12 mouse cellular contexts compared by ENCODE assay signal in the genomic region with DNA sequence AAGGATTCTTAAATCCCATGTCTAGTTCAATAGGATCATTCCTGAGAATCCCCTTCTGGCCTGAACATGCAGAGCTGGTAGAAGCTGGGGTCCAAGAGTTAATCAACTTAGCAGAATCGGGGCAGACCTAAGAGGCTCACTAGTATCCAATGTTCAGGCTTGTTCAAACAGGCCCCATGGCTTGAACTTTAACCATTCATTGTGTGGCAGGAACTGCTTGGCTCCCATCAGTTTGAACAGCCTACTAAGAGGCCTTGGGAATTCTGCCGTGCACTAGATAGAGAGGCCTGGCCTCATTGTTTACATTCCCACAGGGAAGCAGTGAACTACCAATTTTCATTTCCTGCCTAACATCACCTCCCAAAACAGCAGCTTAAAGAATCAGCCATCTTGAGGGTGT. TPM values are rescaled to one million over a fixed set of nuclear protein-coding genes. Genes with fewer than 3 reads are reported as not detected.
DNase-seq lines count a peak whose midpoint lies in the region; ATAC-seq and TF ChIP-seq lines count a peak whose summit lies in the region.
"Had no signal": no experiment of that assay in that cellular context is flagged by ENCODE, and none has a peak within 500 bp of the region (broad histone marks: within the 10 kb centered on the region; RNA-seq: fewer than 3 reads in every experiment).

No protein-coding gene starts in this region.

- H3K9me3 ChIP-seq in heart, embryonic 16.5 days (replicated peaks; ENCODE audit: control insufficient read depth, low read length) = no peaks in the 10 kb centered on the region
- H3K9me3 ChIP-seq in neural tube, embryonic 13.5 days = no peaks in the 10 kb centered on the region
- H3K9me3 ChIP-seq in liver, embryonic 11.5 days (ENCODE audit: control insufficient read depth, low read length) = no peaks in the 10 kb centered on the region
- no peaks in the 10 kb centered on the region for H3K9me3 ChIP-seq in stomach, postnatal 0 days (ENCODE audit: control insufficient read depth, low read length)
- H3K9me3 ChIP-seq in forebrain, embryonic 13.5 days (replicated peaks) = no peaks in the 10 kb centered on the region

- intact Hi-C loops in left cerebral cortex, postnatal 10 days (cut with DNase I) = no loop called here

- TF ChIP-seq CTCF in stomach, postnatal 0 days (IDR thresholded peaks at IDR 0.05; ENCODE audit: low read depth) = no peak

- no peak for ATAC-seq in heart, embryonic 16.5 days (replicated peaks; ENCODE audit: extremely low read depth, insufficient read depth, low FRiP score)
- ATAC-seq in neural tube, embryonic 13.5 days (ENCODE audit: low read depth) = no peak
- ATAC-seq in liver, embryonic 11.5 days (replicated peaks; ENCODE audit: low FRiP score) = peak; percentile 57; the same call in 1 of the 2 replicates
- 0 out of 2 replicates have a peak, but pooled peaks have one; percentile 49 for ATAC-seq in stomach, postnatal 0 days (ENCODE audit: low FRiP score, low TSS enrichment)
- ATAC-seq in forebrain, embryonic 13.5 days = no peak

- peak overlapping the region; percentile 25 for H3K27ac ChIP-seq in heart, embryonic 16.5 days (ENCODE audit: low read length)
- H3K27ac ChIP-seq in neural tube, embryonic 13.5 days (replicated peaks) = 0 out of 2 replicates have a peak overlapping the region, but pooled peaks have one; percentile 20
- H3K27ac ChIP-seq in liver, embryonic 11.5 days (ENCODE audit: low read depth, low read length) = peak overlapping the region; percentile 66
- peak overlapping the region; percentile 77 for H3K27ac ChIP-seq in stomach, postnatal 0 days (replicated peaks)
- H3K27ac ChIP-seq in forebrain, embryonic 13.5 days = no peak overlapping the region

- H3K4me1 ChIP-seq in heart, embryonic 16.5 days (ENCODE audit: control insufficient read depth, insufficient read depth, low read length) = peaks cover 74% of the 10 kb centered on the region
- peaks cover 42% of the 10 kb centered on the region for H3K4me1 ChIP-seq in neural tube, embryonic 13.5 days (replicated peaks)
- H3K4me1 ChIP-seq in liver, embryonic 11.5 days (replicated peaks; ENCODE audit: control insufficient read depth, insufficient read depth, low read length) = peaks cover 70% of the 10 kb centered on the region
- peaks cover 31% of the 10 kb centered on the region for H3K4me1 ChIP-seq in stomach, postnatal 0 days (replicated peaks; ENCODE audit: control insufficient read depth, insufficient read depth)
- peaks cover 23% of the 10 kb centered on the region for H3K4me1 ChIP-seq in forebrain, embryonic 13.5 days

- 19% methylated on average over 2 of the region's 2 CpGs for WGBS in heart, embryonic 16.5 days
- 61% methylated on average over 2 of the region's 2 CpGs for WGBS in neural tube, embryonic 13.5 days
- 60% methylated on average over 2 of the region's 2 CpGs for WGBS in liver, embryonic 11.5 days
- WGBS in stomach, postnatal 0 days = 4% methylated on average over 2 of the region's 2 CpGs
- 71% methylated on average over 2 of the region's 2 CpGs for WGBS in forebrain, embryonic 13.5 days

- no peak overlapping the region for H3K9ac ChIP-seq in heart, embryonic 16.5 days (ENCODE audit: low read length)
- H3K9ac ChIP-seq in neural tube, embryonic 13.5 days = no peak overlapping the region
- H3K9ac ChIP-seq in liver, embryonic 11.5 days (ENCODE audit: low read depth, low read length) = no peak overlapping the region
- H3K9ac ChIP-seq in stomach, postnatal 0 days (ENCODE audit: low read length) = peak overlapping the region; percentile 18; the same call in 1 of the 2 replicates
- no peak overlapping the region for H3K9ac ChIP-seq in forebrain, embryonic 13.5 days

- H3K27me3 ChIP-seq in heart, embryonic 16.5 days (ENCODE audit: control insufficient read depth, insufficient read depth, low read length) = no peaks in the 10 kb centered on the region
- no peaks in the 10 kb centered on the region for H3K27me3 ChIP-seq in neural tube, embryonic 13.5 days
- H3K27me3 ChIP-seq in liver, embryonic 11.5 days (replicated peaks; ENCODE audit: control insufficient read depth, insufficient read depth, low read length) = no peaks in the 10 kb centered on the region
- H3K27me3 ChIP-seq in stomach, postnatal 0 days (ENCODE audit: control insufficient read depth, insufficient read depth, low read length) = no peaks in the 10 kb centered on the region
- H3K27me3 ChIP-seq in forebrain, embryonic 13.5 days = no peaks in the 10 kb centered on the region

- no peak overlapping the region for H3K4me3 ChIP-seq in heart, embryonic 16.5 days (ENCODE audit: low read length)
- no peak overlapping the region for H3K4me3 ChIP-seq in neural tube, embryonic 13.5 days
- 0 out of 2 replicates have a peak overlapping the region, but pooled peaks have one; percentile 8 for H3K4me3 ChIP-seq in liver, embryonic 11.5 days (ENCODE audit: low read depth, low read length)
- H3K4me3 ChIP-seq in stomach, postnatal 0 days (ENCODE audit: low read depth, low read length) = no peak overlapping the region
- no peak overlapping the region for H3K4me3 ChIP-seq in forebrain, embryonic 13.5 days

- peak overlapping the region; percentile 20; the same call in 1 of the 2 replicates for H3K4me2 ChIP-seq in heart, embryonic 16.5 days (ENCODE audit: low read depth, low read length)
- no peak overlapping the region for H3K4me2 ChIP-seq in neural tube, embryonic 13.5 days
- peak overlapping the region; percentile 46 for H3K4me2 ChIP-seq in liver, embryonic 11.5 days
- no peak overlapping the region for H3K4me2 ChIP-seq in stomach, postnatal 0 days (replicated peaks; ENCODE audit: low read depth)
- H3K4me2 ChIP-seq in forebrain, embryonic 13.5 days = no peak overlapping the region

- no peak for TF ChIP-seq EP300 in stomach, postnatal 0 days (optimal IDR thresholded peaks at IDR 0.05)

- H3K36me3 ChIP-seq in heart, embryonic 16.5 days (ENCODE audit: control insufficient read depth, insufficient read depth) = no peaks in the 10 kb centered on the region
- no peaks in the 10 kb centered on the region for H3K36me3 ChIP-seq in neural tube, embryonic 13.5 days
- no peaks in the 10 kb centered on the region for H3K36me3 ChIP-seq in liver, embryonic 11.5 days (ENCODE audit: control insufficient read depth, insufficient read depth, low read length)
- H3K36me3 ChIP-seq in stomach, postnatal 0 days (ENCODE audit: control insufficient read depth, insufficient read depth, low read length) = no peaks in the 10 kb centered on the region
- H3K36me3 ChIP-seq in forebrain, embryonic 13.5 days (ENCODE audit: poor library complexity, severe bottlenecking) = no peaks in the 10 kb centered on the region

- no peak for DNase-seq in heart, adult 8-10 months (ENCODE audit: low spot score)
- no peak for DNase-seq in neural tube, embryonic 10.5 days (ENCODE audit: extremely low spot score, low spot score)
- DNase-seq in liver, embryonic 11.5 days (ENCODE audit: low spot score) = no peak
- DNase-seq in stomach, postnatal 0 days (ENCODE audit: low spot score) = no peak
- no peak for DNase-seq in left cerebral cortex, postnatal 10 days (ENCODE audit: extremely low spot score in 1 of 2, low spot score in 2 of 2)
- DNase-seq: gastrocnemius, postnatal 36 days; kidney, adult 9 months; layer of hippocampus, postnatal 36 days; thymus, postnatal 14 days had no signal

RNA-seq across cellular contexts. Expression of a gene that starts 12.8 kb away (rescaled TPM):
- polyA plus RNA-seq in heart, embryonic 16.5 days (2015; fragmentation: Nextera tagmentation; extraction: Ambion mirVana) = 12.1 and 12.9 TPM in 2 replicates
- 10 to 100 TPM; 61.6 to 70.0 (median 65.1) TPM for total RNA-seq in heart, adult 8-10 months (2022)
- polyA plus RNA-seq in neural tube, embryonic 13.5 days (2015; fragmentation: Nextera tagmentation; extraction: Ambion mirVana) = 16.2 and 18.3 TPM in 2 replicates
- 37.2 and 43.0 TPM in 2 replicates for polyA plus RNA-seq in liver, embryonic 11.5 days (2014; fragmentation: Nextera tagmentation; extraction: Ambion mirVana)
- polyA plus RNA-seq in stomach, postnatal 0 days (2015; fragmentation: Nextera tagmentation; extraction: Ambion mirVana) = 11.6 and 12.8 TPM in 2 replicates
- 10 to 100 TPM; 86.2 to 89.1 TPM for total RNA-seq in left cerebral cortex, postnatal 10 days (2021)
- polyA plus RNA-seq in forebrain, embryonic 13.5 days (2015; fragmentation: Nextera tagmentation; extraction: Ambion mirVana) = 14.1 and 16.3 TPM in 2 replicates

Comparison
In these comparisons a context has a peak if more than half of its experiments do, and no peak if none do; other contexts are left out.
1. ATAC-seq: peak in liver, embryonic 11.5 days (single experiment) and stomach, postnatal 0 days (single experiment); none in heart, embryonic 16.5 days (single experiment), neural tube, embryonic 13.5 days (single experiment) and forebrain, embryonic 13.5 days (single experiment).
2. H3K4me2 ChIP-seq: peak in heart, embryonic 16.5 days (single experiment) and liver, embryonic 11.5 days (single experiment); none in neural tube, embryonic 13.5 days (single experiment), stomach, postnatal 0 days (single experiment) and forebrain, embryonic 13.5 days (single experiment).